Mouse (Mus musculus) megakaryocyte, adult 5-6 weeks (primary cell): ENCODE measurements at regions not wholly inside any gene's neighbourhood (a gene's known extent, or its start where the extent isn't known, plus 50 kb on each side); places are given as distances from the start of the nearest gene placed in this dataset.

Source experiments
- ATAC-seq: 2 replicates; pipeline ENCODE4 v1.8.0; 2016; ENCODE audit warnings: mild to moderate bottlenecking, inconsistent platforms; ENCODE audit not compliant: poor library complexity, severe bottlenecking

- ATAC-seq: no peak
These were observed 162.2 kb upstream of the Eif4g2 start for GRCm38 (mm10) chr7:111245067-111245466.

- ATAC-seq: no peak
These were observed 161.0 kb upstream of the Eif4g2 start for GRCm38 (mm10) chr7:111243831-111244230.

- ATAC-seq: no peak
These were observed 159.8 kb upstream of the Eif4g2 start for GRCm38 (mm10) chr7:111242646-111243045.

GRCm38 (mm10) chr7:111241538-111241937 is 158.7 kb upstream of the Eif4g2 start:
- no peak for ATAC-seq

- ATAC-seq: no peak
These were observed 157.5 kb upstream of the Eif4g2 start for GRCm38 (mm10) chr7:111240234-111240826.

- no peak for ATAC-seq
These were observed 155.0 kb upstream of the Eif4g2 start for GRCm38 (mm10) chr7:111237819-111238218.

- no peak for ATAC-seq
These were observed 147.8 kb upstream of the Eif4g2 start for GRCm38 (mm10) chr7:111230630-111231029.

GRCm38 (mm10) chr7:111227082-111227481 is 144.3 kb upstream of the Eif4g2 start:
- ATAC-seq: peak; percentile 70

GRCm38 (mm10) chr7:111226026-111226656 is 143.3 kb upstream of the Eif4g2 start:
- peak; percentile 83 for ATAC-seq

GRCm38 (mm10) chr7:111215586-111215985 is 132.8 kb upstream of the Eif4g2 start:
- ATAC-seq: no peak

- no peak for ATAC-seq
These were observed 131.5 kb upstream of the Eif4g2 start for GRCm38 (mm10) chr7:111214226-111214906.

GRCm38 (mm10) chr7:111212188-111212587 is 129.4 kb upstream of the Eif4g2 start:
- ATAC-seq: no peak

- no peak for ATAC-seq
These were observed 128.8 kb upstream of the Eif4g2 start for GRCm38 (mm10) chr7:111211641-111212040.

- no peak for ATAC-seq
These were observed 127.5 kb upstream of the Eif4g2 start for GRCm38 (mm10) chr7:111210282-111210681.

GRCm38 (mm10) chr7:111205876-111206275 is 123.0 kb upstream of the Eif4g2 start:
- ATAC-seq: no peak

- no peak for ATAC-seq
These were observed 116.0 kb upstream of the Eif4g2 start for GRCm38 (mm10) chr7:111198608-111199355.

- ATAC-seq: no peak
These were observed 108.8 kb upstream of the Eif4g2 start for GRCm38 (mm10) chr7:111191674-111192073.

GRCm38 (mm10) chr7:111191216-111191615 is 108.4 kb upstream of the Eif4g2 start:
- no peak for ATAC-seq

GRCm38 (mm10) chr7:111189731-111190130 is 106.9 kb upstream of the Eif4g2 start:
- no peak for ATAC-seq

- ATAC-seq: no peak
These were observed 103.1 kb upstream of the Eif4g2 start for GRCm38 (mm10) chr7:111185954-111186353.

- no peak for ATAC-seq
These were observed 100.7 kb upstream of the Eif4g2 start for GRCm38 (mm10) chr7:111183512-111183911.
